Mouse (Mus musculus) liver, embryonic 14.5 days (tissue): Measurements from ENCODE around the gene Opcml.

ENCODE experiments used
- CTCF ChIP-seq: IDR thresholded peaks from 2 replicates; pipeline ENCODE4 v1.5.1; 2016; ENCODE audit warnings: antibody characterized with exemption, low read depth, control low read depth
- EP300 ChIP-seq: IDR thresholded peaks from 2 replicates; pipeline ENCODE4 v1.6.1; 2016; ENCODE audit warnings: antibody characterized with exemption, low read depth

GRCm38 (mm10) chr9:28452509-28452908 is 661.9 kb downstream of the Opcml start:
- TF ChIP-seq EP300 (no peak), CTCF (no peak)
